Mouse (Mus musculus) lung, adult 18-20 months (tissue): Measurements from ENCODE around the gene Cdc6.

Source experiments
- DNase-seq, 2 experiments: peaks; one replicate each; pipeline ENCODE4 v3.0.0; 2022; ENCODE audit warnings: mixed read lengths in 2 of 2

The Cdc6 gene

DNA sequence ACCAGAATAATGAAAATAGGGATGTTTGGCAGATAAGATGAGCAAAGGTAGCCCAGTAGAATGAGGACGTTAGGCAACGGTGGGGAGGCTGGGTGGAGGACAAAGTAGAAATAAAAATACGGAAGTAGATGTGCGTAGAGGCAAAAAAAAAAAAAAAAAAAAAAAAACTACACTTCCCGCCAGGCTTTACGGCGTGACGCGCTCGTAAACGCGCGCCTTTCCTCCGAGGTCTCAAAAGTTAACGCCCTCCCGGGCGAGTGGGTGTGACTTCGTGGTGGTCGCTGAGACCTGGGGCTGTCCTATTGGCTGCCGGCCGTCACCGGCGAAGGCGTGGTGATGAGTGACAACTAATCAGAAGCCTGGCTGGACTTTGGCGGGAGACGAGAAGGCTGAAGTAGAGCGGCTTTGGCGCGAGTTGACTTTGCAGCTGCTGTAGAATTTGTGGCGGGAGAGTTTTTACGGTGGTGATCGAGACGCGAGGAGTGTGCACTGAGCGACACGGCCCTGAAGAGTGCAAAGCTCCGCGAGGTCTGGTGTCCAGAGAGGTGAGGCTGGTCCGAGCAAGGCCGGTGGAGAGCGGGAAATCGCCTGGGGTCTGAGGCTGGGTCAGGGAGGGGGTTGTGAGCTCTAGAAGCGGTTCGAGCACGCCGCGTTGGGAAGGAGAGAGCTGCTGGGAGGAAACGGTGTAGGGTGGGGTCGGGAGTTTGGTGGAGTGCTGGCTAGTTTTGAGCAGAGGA is at the start of gene Cdc6:
Cdc6 (plus strand) TSS at position 365 of the 737 bp plus-strand sequence.
- peak; percentile 98 to 99 for DNase-seq

DNA sequence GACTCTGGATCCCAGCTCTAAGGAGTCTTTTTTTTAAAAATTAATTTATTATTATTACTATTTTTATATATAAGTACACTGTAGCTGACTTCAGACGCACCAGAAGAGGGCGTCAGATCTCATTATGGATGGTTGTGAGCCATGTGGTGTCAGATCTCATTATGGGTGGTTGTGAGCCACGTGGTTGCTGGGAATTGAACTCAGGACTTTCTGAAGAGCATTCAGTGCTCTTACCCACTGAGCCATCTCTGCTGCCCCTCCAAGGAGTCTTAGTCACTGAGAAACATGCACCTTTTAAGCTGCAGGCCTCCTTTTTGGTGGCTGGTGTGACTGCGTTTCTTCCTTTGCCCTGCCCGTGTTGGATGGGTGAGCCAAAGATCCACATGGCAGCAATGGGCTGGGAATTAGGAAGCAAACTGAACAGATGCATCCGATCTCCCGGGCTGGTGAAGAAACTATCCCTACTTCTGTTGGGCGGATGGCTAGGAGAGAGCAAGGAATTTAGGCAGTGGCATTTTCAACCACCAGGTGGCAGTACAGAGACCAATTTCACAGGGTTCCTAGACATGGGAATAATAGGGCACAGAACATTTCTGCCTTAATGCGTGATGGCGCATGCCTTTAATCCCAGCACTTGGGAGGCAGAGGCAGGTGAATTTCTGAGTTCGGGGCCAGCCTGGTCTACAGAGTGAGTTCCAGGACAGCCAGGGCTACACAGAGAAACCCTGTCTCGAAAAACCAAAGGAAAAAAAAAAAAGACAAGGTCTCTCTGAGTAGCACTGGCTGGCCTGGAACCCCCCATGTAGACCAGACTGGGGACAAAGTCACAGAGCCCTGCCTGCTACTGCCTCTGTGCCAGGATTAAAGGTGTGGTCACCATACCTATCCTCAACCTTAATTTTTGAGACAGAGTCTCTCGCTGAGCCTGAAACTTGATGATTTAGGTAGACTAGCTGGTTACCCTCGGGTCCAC is 48.6 kb upstream of the Cdc6 start:
- peak; percentile 86 to 89 for DNase-seq

DNA sequence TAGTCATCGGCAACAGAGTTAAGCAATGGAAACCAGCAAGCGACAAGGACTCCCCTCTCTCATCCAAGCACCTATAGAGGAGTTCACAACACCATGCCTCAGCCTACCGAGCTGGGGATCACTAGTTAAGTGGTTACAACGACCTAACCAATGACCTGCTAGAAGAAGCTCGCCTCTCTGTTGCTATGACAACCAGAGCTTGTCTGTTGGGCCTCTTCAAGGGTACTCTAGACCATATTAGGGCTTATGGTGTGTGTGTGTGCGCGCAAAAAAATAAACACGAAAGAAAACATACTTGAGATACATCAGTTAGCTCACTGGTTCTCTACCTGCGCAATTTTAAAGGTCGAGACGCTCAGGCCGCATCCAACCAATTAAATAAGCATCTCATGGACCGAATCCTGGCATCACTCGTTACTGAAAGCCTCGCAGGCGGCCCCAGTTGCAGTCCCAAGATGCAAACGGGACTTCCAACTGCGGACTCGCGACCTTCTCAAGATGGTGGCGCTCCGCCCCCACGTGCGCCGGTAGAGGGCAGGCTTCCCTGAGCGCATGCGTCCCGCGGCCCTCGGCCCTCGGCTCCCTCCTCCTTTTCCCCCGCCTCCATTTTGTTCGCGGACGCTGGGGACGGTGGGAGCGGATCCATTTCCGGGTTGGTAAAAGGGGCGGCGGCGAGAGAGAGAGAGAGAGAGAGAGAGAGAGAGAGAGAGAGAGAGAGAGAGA is 44.4 kb upstream of the Cdc6 start, which contains the start of gene Wipf2:
Wipf2 (plus strand) TSS at position 611 of the 723 bp plus-strand sequence.
- peak; percentile 95 to 97 for DNase-seq

DNA sequence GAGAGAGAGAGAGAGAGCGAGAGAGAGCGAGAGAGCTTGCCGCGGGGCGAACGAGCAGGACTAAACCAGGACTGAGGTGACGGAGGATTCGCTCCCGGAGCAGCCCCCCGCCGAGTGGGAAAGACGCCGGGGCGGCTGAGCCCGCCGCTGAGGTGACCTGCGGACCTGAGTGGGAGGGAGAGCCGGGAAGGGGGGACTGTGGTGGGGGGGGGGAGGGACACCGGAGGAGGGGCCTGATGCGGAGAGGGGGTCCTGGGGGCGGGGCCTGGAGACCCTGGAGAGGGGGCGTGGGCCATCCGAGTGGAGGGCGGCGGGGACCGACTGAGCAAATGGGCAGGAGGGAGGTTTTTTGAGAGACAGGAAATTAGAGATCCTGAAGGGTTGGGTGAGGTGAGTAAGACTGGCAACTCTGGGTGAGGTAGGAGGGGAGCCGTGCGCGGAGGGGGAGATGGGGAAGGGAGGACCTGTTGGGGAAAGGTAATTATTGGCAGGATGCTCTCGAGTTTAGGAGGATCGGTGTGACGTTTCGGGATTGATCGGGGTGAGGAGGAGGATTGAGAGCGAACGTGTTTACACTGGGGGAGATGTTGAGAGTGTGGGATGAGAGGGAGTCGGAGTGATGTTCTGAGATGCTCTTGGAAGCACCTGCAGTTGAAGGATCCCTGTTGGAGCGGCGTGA is 43.7 kb upstream of the Cdc6 start:
- peak in 1 of 2 experiments; percentile 67 for DNase-seq

DNA sequence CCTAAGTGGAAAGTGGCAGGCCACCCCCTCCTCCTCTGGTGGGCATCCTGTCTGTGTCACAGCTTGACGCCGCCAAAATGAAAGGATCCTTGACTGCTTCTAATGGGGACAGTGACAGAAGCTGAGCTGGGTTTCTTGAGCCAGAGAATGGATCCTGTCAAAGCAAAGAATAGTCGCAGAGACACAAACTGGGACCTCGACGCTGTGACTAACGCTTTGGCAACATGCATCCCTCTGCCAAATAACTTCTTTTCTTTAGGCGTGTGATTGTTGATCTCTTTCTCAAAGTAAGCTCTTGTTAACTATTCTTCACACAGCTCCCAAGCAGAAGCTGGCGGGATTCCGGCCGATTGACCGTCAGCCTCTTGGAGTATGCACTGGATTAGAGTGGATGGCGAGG is 40.3 kb upstream of the Cdc6 start:
- DNase-seq, result no peak

DNA sequence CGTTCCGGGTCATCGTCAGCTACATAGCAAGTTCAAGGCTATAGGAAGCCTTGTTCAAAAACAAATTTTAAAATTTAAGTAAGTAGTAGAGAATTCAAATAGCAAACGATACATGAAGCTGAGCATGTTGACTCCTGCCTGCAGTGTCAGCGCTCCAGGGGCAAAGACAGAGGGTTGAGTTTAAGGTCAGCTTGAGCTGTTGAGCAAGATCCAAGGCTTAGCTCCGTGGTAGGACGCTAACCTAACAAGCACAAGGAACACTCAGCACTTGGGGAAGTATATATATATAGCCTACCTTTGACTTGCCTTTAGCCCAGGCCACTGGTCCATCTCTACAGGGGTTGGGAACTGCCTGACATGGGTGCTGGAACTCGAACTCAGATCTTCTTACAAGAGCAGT is 37.7 kb upstream of the Cdc6 start:
- no peak for DNase-seq

DNA sequence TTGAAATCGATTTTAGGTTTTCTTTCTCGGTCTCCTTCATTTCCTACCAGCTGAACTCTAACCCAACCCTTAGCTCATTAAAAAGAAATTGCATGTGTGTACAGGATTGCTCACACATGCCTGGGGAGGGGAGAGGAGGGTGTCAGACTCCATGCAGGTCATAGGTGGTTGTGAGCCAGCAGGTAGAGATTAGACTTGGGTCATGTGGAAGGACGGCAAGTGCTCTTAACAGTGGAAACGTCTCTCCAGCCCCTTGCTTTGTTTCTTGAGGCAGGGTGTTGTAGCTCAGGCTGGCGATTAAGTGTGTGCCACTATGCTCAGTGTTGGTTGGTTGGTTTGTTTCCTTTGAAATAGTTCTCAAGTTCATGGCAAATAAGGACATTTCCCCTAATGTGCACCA is 36.8 kb upstream of the Cdc6 start:
- DNase-seq, result peak; percentile 48 to 70

DNA sequence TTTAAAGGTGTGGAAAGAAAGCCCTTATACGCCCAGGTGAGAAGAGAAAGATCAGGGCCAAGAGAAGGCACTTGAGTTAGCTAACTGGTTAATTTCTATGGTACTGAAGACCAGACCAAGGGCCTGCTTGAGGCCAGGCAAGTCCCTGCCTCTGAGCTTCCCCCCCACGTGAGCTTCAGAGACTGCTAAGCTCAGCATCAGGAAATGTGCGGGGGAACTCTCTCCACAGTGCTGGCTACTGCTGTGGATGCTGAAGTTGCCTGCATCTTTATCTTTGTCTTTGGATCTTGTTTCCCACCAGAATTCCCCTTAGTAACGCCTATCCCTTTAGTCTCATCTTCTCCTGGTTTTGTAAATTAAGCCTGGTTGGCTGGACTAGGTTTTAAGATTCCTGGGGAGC is 36.2 kb upstream of the Cdc6 start:
- no peak for DNase-seq

DNA sequence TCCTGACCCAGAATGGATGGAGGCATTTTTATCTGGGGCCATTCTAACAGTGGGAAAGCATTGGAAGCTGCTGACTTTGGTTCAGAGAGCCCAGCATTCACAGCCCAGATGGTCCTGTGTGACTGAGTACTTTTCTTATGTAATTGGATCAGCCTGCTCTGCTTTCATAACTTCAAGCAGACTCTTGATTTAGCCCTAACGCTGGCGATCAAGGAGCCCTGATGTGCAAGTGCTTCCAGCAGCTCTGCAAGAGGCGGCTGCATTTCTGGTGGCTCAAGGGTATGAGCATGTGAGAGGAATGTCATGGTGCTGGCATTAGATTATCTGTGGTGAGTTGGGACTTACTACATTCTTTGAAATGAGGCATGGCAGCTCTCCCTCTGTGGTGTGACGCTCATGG is 35.6 kb upstream of the Cdc6 start:
- DNase-seq, result peak; percentile 54 to 74

DNA sequence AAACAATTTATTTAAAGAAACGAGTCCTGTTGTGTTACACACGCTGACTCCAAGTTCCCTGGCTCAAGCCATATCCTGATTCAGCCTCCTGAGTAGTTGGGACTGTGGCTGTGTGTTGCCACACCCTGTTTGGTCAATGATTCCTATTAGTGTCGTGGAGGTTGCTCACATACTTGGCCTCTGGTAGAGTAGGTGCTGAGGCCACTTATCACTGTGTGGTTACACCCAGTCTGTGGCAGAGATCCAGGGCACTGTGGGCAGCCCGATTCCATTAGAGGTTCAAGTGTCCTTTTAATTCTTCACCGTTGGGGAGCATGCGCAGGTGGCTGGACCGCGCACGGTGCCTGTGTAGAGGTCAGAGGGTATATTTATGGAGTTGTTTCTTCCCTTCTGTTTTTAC is 33.7 kb upstream of the Cdc6 start:
- peak; percentile 93 to 96 for DNase-seq

DNA sequence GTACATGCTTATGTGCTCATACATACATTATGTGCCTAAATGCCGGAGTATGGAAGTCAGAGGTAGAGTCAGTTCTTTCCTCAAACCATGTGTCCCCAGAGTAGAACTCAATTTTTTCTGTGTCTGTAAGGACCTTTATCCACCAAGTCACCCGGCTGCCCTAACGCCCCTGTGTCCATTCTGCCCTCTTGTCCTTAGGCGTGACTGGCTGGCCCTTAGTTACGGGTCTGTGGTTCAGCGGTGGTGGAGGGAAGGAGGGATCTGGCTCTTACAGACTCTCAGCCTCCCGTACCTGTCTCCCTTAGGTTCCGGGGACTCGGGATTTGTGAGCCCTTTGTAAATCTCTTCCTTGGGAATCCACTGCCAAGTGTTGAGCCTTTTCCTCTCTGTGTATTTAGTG is 30.6 kb upstream of the Cdc6 start:
- DNase-seq, result no peak

DNA sequence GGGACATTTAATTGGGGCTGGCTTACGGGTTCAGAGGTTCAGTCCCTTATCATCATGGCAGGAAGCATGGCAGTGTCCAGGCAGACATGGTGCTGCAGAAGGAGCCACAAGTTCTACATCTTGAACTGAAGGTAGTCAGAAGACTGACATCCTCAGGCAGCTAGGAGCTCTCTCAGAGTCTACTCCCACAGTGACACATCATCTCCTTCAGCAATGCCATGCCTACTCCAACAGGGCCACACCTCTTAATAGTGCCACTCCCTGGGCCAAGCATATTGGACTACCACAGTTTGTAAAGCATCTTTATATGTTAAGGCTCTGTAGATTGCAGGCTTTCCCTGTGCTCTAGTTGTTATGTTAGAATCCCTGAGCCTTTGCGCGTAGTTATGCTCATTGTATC is 19.9 kb upstream of the Cdc6 start:
- DNase-seq, result no peak

DNA sequence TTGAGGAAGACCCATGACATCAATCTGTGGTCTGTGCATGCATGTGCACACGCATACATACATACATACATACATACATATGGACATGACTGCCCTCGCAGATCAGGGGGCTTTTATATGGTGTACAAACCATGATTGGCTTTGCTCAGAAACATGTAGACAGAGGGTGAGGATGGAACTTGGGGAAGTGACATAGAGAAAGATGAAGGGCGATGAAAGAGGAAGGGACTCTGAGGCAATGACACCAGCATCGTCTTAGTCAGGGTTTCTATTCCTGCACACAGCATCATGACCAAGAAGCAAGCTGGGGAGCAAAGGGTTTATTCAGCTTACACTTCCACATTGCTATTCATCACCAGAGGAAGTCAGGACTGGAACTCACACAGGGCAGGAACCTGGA is 18.5 kb upstream of the Cdc6 start:
- DNase-seq, result no peak

DNA sequence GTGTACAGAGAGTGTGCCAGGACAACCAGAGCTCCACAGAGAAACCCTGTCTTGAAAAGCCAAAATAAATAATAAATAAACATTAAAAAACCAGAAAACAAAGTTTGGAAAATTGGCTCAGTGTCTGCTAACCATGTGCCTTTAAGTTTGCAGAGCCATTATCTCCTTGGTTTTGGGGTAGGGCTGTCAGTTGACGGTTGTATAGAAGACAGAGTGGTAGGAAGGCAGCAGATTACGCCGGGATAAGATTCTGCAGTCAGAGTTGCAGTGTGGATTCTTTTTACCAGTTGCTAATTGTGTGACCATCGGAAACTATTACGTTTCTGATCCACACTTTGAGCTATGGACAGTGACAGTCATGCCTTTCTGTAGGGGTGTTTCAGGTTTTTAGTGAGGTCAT is 17.6 kb upstream of the Cdc6 start:
- no peak for DNase-seq

DNA sequence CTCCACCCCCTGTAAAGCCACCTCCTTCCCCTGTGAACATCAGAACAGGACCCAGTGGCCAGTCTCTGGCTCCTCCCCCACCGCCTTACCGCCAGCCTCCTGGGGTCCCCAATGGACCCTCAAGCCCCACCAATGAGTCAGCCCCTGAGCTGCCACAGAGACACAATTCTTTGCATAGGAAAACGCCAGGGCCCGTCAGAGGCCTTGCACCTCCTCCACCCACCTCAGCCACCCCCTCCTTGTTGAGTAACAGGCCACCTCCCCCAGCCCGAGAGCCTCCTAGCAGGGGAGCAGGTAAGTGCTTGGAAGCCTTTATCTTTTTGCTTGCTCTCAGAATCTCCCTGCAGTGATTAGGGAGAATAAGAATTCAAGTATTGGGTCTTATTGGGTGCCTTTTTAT is 15.2 kb upstream of the Cdc6 start:
- DNase-seq, result no peak

DNA sequence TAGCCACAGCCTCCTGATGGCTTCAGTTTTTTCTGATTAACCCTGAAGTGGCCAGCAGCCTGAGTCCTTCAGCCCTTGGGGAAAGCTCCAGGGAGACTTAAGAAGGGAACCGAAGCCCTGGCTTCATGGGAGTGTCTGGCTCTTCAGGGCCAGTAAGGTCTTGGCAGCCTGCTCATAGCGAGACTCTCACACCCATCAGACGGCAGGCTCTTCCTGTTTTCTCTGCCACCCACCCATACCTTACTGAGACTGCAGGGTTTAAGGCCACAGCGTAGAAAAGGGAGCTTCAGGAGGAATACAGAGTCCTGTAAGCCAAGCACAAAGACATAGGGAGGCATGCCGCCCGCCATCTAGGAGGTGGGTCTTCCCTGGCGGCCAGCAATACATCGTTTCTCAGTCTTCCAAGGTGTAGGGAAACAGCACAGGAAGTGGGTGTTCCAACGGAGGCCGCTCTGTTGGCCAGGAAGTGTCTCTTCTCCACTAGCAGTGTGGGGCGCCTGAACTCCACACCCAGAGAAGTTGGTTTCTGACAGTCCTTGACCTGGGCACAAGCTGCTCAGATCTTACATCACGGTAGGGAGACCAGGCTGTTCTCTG is 7.0 kb upstream of the Cdc6 start:
- DNase-seq, result no peak

DNA sequence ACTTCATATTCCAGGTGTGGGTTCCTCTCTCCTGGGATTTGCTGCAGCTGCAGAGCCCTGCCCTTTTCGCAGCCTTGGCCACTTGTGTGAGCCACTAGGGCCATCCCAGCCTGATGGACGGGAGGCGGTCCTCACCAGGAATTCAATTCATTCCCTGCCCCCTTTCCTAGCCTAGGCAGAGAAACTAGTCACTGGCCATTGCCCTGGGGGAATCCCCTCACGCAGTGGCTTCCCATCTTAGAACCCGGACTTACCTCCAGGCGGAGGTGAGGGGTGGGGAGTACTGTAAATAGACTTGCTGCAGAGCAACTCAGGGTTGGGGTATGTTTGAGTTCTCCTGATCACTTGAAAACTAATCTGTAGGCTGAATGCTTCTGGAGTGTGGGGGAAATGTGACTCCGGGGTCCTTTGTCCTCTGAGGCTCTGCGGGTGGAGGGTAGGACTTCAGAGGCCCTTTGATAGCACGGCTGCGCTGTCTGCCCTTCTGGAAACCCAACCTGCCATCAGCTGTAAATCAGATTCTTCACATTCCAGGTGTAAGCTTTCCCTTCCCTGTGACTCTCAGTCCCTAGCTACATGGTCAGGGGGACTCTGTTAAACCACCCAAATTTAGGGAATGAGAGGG is 4.9 kb upstream of the Cdc6 start:
- no peak for DNase-seq

DNA sequence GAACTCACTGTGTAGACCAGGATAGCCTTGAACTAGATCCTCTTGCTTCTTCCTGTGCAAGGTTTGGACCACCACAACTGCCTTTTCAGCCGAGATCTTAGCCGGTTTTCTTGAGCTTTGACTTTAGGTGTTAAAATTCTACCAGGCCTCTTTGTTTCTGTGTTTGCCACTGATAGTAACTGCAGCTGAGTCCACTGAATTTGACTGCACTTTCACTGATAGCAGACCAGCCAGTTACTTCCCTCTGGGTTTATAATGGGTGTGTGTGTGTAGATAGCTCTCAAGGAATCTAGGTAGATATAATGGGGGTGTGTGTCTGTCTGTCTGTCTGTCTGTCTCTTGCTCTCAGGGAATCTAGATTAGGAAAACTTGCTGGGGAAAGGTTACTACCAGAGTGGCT is 3.0 kb upstream of the Cdc6 start:
- no peak for DNase-seq

DNA sequence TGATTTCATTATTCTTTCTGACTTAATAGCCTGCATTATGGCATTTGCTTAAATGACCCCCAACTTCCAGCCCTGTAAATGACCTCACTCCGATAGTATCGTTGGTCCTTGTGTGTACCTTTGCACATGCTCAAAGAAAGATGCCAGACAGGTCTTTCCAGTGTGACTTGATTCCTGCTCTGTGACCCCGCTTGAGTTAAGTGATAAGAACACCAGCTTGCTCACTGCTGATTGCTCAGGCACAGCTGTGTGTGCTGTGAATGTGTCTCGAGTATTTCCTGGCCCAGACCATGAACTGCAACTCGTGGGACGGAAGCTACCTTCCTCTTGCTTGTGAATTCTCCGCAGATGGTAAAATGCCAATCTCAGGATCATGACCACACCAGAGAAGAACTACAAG is 2.6 kb upstream of the Cdc6 start:
- DNase-seq, result peak; percentile 64 to 78

DNA sequence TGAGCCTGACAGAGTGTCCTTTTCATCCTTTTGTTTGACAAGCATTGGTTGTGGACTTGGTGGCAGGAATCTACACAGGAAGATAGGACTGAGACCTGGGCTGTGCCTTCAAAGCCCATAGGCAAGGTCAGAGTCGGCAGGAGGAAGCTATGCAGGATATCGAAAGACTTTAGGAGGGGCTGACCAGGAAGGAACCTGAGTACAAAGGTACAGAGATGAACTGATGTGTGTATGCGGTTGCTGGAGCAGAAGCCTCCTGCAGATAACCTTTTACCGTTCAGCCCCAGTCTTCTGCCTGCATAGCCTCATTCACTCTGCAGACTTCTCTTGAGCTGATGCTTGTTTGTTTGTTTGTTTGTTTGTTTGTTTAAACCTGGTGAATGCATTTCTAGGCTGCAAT is 2.0 kb upstream of the Cdc6 start:
- DNase-seq, result no peak

DNA sequence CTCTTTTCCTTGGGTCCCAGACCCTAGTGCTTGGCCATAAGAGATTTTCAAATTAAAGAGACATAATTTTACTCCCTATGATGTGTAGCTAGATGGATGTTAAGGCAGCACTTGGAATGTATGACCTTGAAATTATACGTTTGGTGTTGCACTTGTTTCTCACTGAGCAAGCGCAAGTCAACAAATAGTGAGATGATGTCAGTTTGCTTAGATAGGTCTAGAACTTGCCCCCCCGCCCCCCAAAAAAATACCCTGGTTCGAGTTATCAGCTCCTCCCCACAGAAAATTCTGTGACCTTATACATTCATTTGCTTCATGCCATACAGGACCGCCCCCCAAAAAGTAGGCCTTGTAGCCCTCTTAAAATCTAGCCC is 551 bp upstream of the Cdc6 start:
- DNase-seq, result no peak

DNA sequence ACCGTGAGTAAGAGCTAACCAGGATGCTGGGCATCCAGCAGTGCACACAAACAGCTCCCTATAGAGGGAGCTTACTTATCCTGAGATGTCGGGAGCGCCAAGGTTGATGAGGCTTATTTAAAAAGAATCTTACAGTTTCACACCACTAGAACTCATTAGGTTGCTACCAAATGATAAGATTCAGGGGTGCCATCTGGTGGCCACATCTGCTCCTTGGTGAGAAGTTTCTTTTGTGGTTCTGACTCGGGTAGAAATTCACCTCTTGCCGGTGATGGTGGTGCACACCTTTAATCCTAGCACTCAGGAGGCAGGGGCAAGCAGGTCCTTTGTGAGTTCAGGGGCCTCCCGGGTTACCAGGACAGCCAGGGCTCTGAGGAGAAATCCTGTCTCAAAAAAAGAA is 2.1 kb downstream of the Cdc6 start:
- DNase-seq, result peak; percentile 68 to 78
